Mouse (Mus musculus): ENCODE measurements around the gene Fbxo42. TPM values are rescaled to one million over a fixed set of nuclear protein-coding genes. Genes with fewer than 3 reads are reported as not detected.

Gene Fbxo42
- polyA plus RNA-seq, 1 experiment from 2014 or later = 17.9 TPM

DNA sequence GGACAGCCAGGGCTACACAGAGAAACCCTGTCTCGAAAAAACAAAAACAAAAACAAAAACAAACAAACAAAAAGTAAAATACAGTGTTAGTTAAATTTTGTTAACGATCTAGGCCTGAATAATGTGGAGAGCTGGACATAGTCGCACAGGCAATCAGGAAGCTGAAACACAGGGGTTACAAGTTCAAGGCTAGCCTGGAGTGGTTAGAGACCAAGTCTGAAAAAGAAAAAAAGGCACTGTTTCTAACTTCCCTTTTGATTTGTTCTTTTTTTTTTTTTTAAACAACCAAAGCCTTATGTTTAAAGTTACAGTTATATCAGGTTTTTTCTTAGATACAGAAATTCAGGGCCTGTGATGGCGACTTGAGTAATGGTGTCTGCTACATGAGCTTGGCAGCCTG lies 12.5 kb downstream of the Fbxo42 start:
- 85% methylated on average over 4 of the region's 4 CpGs for WGBS
- Histone ChIP-seq H3K27me3 (replicated peaks; ENCODE audit: control insufficient read depth, insufficient read depth, low read length) (no peaks in the 10 kb centered on the region), H3K4me3 (ENCODE audit: low read length) (no peak overlapping the region), H3K27ac (ENCODE audit: low read length) (peak overlapping the region; percentile 38; the same call in 1 of the 2 replicates), H3K36me3 (ENCODE audit: control insufficient read depth, insufficient read depth, low read length) (no peaks in the 10 kb centered on the region), H3K4me1 (ENCODE audit: control insufficient read depth, insufficient read depth, low read length) (peaks cover 32% of the 10 kb centered on the region), H3K4me2 (ENCODE audit: low read depth, low read length) (no peak overlapping the region), H3K9me3 (ENCODE audit: control insufficient read depth, low read length) (0 out of 2 replicates have a peak, but pooled peaks cover 3% of the 10 kb centered on the region), H3K9ac (ENCODE audit: low read depth, low read length) (no peak overlapping the region)
- ATAC-seq = no peak

DNA sequence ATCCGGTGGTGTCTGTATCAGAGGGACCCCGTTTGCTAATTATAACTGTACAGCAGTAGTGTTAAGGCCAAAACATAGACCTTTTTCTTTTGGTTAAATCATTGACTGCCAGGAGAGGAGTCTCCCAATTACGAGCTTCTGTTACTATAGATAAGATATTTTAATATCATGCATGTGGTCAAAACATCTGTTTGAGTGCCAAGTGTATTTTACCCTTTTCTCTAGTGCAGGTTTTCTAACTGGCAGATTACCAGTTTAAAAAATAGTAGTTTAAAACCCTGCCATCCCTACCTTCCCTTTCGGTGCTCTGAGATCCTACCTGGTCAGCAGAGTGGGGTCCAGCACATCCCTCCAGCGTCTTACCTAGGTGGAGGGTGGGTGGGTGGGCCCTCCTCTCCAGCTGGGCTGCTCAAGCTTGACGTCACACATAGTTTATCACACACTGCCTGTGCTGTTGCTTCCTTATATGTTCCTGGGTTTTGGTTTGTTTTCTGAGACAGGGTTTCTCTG lies 14.0 kb downstream of the Fbxo42 start:
- H3K9me3 ChIP-seq (ENCODE audit: control insufficient read depth, low read length) = 0 out of 2 replicates have a peak, but pooled peaks cover 3% of the 10 kb centered on the region
- no peak for ATAC-seq
- no peaks in the 10 kb centered on the region for H3K27me3 ChIP-seq (replicated peaks; ENCODE audit: control insufficient read depth, insufficient read depth, low read length)
- H3K9ac ChIP-seq (ENCODE audit: low read depth, low read length) = no peak overlapping the region
- H3K36me3 ChIP-seq (ENCODE audit: control insufficient read depth, insufficient read depth, low read length) = no peaks in the 10 kb centered on the region
- H3K4me2 ChIP-seq (ENCODE audit: low read depth, low read length) = no peak overlapping the region
- H3K27ac ChIP-seq (ENCODE audit: low read length) = no peak overlapping the region
- H3K4me1 ChIP-seq (ENCODE audit: control insufficient read depth, insufficient read depth, low read length) = peaks cover 33% of the 10 kb centered on the region
- 81% methylated on average over 6 of the region's 6 CpGs for WGBS
- H3K4me3 ChIP-seq (ENCODE audit: low read length) = no peak overlapping the region

DNA sequence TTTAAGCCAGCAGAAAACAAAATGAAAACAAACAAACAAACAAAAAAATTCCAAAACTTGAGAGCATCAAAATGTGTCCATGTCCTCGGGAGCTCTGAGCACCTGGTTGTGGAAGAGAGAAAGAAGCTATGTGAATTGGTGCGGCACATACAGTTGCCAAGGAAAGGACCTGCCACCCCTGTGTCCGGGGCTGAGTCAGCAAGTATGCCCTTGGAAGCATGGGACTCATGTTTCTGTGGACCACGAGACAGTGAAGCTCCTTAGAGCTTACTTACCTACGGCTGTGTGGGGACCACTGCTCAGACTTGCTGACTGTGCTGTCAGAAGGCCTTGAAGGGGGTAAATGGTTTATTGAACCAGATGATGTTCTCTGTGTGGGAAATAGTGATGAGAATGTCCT lies 16.0 kb downstream of the Fbxo42 start:
- no peak overlapping the region for H3K4me2 ChIP-seq (ENCODE audit: low read depth, low read length)
- H3K4me1 ChIP-seq (ENCODE audit: control insufficient read depth, insufficient read depth, low read length) = peaks cover 20% of the 10 kb centered on the region
- 0 out of 2 replicates have a peak, but pooled peaks cover 3% of the 10 kb centered on the region for H3K9me3 ChIP-seq (ENCODE audit: control insufficient read depth, low read length)
- ATAC-seq = no peak
- H3K27me3 ChIP-seq (replicated peaks; ENCODE audit: control insufficient read depth, insufficient read depth, low read length) = no peaks in the 10 kb centered on the region
- H3K9ac ChIP-seq (ENCODE audit: low read depth, low read length) = no peak overlapping the region
- H3K36me3 ChIP-seq (ENCODE audit: control insufficient read depth, insufficient read depth, low read length) = 0 out of 2 replicates have a peak, but pooled peaks cover 6% of the 10 kb centered on the region
- WGBS = 93% methylated on average over 5 of the region's 5 CpGs
- H3K27ac ChIP-seq (ENCODE audit: low read length) = no peak overlapping the region
- H3K4me3 ChIP-seq (ENCODE audit: low read length) = no peak overlapping the region

DNA sequence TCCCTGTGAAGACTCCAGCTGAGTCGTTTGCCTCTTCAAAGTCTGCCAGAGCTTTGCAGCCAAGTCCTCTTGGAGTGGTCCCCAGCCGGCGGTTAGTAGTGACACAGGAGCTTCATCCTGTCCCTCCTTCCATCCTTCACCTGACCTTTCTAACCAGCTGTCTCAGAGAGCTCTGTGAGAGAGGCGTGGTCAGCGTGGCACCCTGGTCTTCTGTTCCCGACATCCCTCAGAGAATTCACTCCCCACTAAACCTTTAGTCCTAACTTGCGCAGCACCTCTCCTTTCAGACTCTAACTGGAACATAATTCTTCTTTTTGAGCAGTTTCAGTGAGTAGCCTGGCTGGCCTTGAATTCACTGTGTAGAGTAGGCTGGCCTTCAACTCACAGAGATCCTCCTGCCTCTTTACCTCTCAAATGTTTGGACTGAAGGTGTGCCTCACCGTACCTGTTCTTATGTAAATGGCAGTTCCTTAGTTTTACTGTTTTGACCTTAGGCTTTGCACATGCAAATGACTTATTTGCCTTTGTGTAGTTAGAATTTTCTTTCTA lies 18.1 kb downstream of the Fbxo42 start:
- no peaks in the 10 kb centered on the region for H3K27me3 ChIP-seq (replicated peaks; ENCODE audit: control insufficient read depth, insufficient read depth, low read length)
- H3K27ac ChIP-seq (ENCODE audit: low read length) = no peak overlapping the region
- H3K4me2 ChIP-seq (ENCODE audit: low read depth, low read length) = no peak overlapping the region
- 69% methylated on average over 8 of the region's 8 CpGs for WGBS
- no peak overlapping the region for H3K4me3 ChIP-seq (ENCODE audit: low read length)
- ATAC-seq = no peak
- H3K4me1 ChIP-seq (ENCODE audit: control insufficient read depth, insufficient read depth, low read length) = peaks cover 5% of the 10 kb centered on the region
- peaks cover 9% of the 10 kb centered on the region; the same call in 1 of the 2 replicates for H3K36me3 ChIP-seq (ENCODE audit: control insufficient read depth, insufficient read depth, low read length)
- H3K9me3 ChIP-seq (ENCODE audit: control insufficient read depth, low read length) = 0 out of 2 replicates have a peak, but pooled peaks cover 3% of the 10 kb centered on the region
- H3K9ac ChIP-seq (ENCODE audit: low read depth, low read length) = no peak overlapping the region

DNA sequence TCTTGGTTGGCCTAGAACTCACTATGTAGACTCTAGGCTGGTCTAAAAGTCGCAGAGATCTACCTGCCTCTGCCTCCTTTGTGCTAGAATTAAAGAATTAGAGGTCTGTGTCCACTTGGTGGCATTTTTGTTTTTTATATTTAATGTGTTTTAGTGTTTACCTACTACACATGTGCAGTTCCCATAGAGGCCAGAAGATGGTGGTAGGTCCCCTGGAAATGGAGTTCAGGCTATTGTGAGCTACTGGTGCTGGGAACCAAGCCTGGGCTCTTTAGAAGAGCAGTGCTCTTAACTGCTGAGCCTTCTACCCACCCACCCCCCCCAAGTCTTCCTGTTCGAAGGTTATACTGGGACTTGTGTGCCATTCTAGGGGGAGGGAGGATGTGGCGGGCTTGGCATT lies 19.4 kb downstream of the Fbxo42 start:
- Histone ChIP-seq H3K9me3 (ENCODE audit: control insufficient read depth, low read length) (0 out of 2 replicates have a peak, but pooled peaks cover 3% of the 10 kb centered on the region), H3K27ac (ENCODE audit: low read length) (no peak overlapping the region), H3K4me2 (ENCODE audit: low read depth, low read length) (no peak overlapping the region), H3K4me1 (ENCODE audit: control insufficient read depth, insufficient read depth, low read length) (peaks cover 5% of the 10 kb centered on the region; the same call in 1 of the 2 replicates), H3K36me3 (ENCODE audit: control insufficient read depth, insufficient read depth, low read length) (peaks cover 9% of the 10 kb centered on the region; the same call in 1 of the 2 replicates), H3K9ac (ENCODE audit: low read depth, low read length) (no peak overlapping the region), H3K27me3 (replicated peaks; ENCODE audit: control insufficient read depth, insufficient read depth, low read length) (no peaks in the 10 kb centered on the region), H3K4me3 (ENCODE audit: low read length) (no peak overlapping the region)
- no peak for ATAC-seq
- 96% methylated on average over 3 of the region's 3 CpGs for WGBS

DNA sequence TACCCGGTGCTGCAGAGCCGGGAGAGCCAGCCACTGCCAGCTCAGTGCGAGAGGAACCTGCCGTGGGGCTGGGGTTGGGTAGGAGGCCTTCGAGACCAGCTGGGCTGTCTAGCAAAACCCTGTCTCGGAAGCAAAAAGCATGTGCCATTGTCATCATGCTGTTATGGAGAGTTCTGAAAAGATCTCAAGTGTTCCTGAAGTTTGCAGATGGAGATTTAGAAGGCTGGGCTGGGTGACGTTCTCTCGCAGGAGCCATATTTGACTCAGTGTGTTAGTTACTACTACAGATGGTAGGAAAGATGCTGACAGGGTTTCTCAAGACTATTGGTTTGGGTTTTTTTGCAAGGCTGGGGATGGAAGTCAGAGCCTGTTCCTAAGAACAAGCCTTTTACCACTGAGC lies 24.4 kb downstream of the Fbxo42 start:
- WGBS = 91% methylated on average over 8 of the region's 8 CpGs

DNA sequence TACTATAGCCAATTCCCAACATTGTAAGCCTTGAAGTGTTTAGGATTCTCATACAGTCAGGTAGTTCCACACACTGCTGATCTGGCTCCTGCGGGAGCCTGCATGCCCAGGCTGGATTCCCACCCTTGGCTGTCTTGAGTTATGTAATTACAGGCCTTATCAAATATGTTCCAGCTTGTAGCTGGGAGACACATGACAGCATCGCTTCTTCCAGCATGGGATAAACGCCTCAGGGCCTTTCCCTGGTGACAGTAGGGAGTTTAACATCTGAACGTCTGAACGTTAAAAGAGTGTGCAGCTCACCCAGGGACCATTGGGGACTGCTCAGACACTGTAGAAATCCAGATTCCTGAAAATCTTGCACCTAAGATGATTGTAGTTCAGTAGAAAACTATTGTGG lies 28.1 kb downstream of the Fbxo42 start:
- no peak overlapping the region for H3K27ac ChIP-seq (ENCODE audit: low read length)
- H3K27me3 ChIP-seq (replicated peaks; ENCODE audit: control insufficient read depth, insufficient read depth, low read length) = no peaks in the 10 kb centered on the region
- no peak overlapping the region for H3K9ac ChIP-seq (ENCODE audit: low read depth, low read length)
- H3K4me3 ChIP-seq (ENCODE audit: low read length) = no peak overlapping the region
- peaks cover 2% of the 10 kb centered on the region; the same call in 1 of the 2 replicates for H3K36me3 ChIP-seq (ENCODE audit: control insufficient read depth, insufficient read depth, low read length)
- H3K9me3 ChIP-seq (ENCODE audit: control insufficient read depth, low read length) = no peaks in the 10 kb centered on the region
- H3K4me2 ChIP-seq (ENCODE audit: low read depth, low read length) = no peak overlapping the region
- 76% methylated on average over 5 of the region's 5 CpGs for WGBS
- no peaks in the 10 kb centered on the region for H3K4me1 ChIP-seq (ENCODE audit: control insufficient read depth, insufficient read depth, low read length)
- no peak for ATAC-seq

More for the DNA sequence above, 24.4 kb downstream of the Fbxo42 start:
- H3K9ac ChIP-seq (ENCODE audit: low read depth, low read length) = no peak overlapping the region
- H3K4me3 ChIP-seq (ENCODE audit: low read length) = no peak overlapping the region
- no peaks in the 10 kb centered on the region for H3K27me3 ChIP-seq (replicated peaks; ENCODE audit: control insufficient read depth, insufficient read depth, low read length)
- ATAC-seq = no peak
- H3K27ac ChIP-seq (ENCODE audit: low read length) = no peak overlapping the region
- H3K4me1 ChIP-seq (ENCODE audit: control insufficient read depth, insufficient read depth, low read length) = no peaks in the 10 kb centered on the region
- peaks cover 11% of the 10 kb centered on the region; the same call in 1 of the 2 replicates for H3K36me3 ChIP-seq (ENCODE audit: control insufficient read depth, insufficient read depth, low read length)
- H3K4me2 ChIP-seq (ENCODE audit: low read depth, low read length) = no peak overlapping the region
- no peaks in the 10 kb centered on the region for H3K9me3 ChIP-seq (ENCODE audit: control insufficient read depth, low read length)

DNA sequence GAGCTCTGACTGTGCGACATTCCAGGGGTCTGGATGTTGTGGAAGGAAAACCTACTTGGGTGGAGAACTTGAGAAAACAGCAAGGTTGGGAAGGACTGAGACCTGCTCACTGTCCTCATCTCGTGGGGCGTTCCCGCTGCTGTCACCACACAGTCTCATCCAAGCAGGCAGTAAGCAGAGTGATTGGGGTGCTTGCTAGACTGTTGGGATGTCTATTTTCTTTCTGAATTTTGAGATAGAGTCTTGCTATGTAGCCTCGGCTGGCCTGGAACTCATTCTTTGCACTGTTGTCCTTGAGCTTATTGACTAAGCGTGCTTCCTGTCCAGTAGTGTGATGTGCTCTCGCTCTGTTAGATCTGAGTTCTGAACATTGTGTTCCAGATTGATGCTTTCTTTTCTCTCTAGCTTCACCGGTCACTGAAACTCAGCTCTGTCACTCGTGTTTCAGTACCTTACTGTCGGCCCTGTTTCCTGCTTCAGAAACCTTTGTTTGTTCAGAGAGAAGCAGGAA lies 28.7 kb downstream of the Fbxo42 start:
- Histone ChIP-seq H3K27ac (ENCODE audit: low read length) (no peak overlapping the region), H3K27me3 (replicated peaks; ENCODE audit: control insufficient read depth, insufficient read depth, low read length) (no peaks in the 10 kb centered on the region), H3K36me3 (ENCODE audit: control insufficient read depth, insufficient read depth, low read length) (peaks cover 2% of the 10 kb centered on the region; the same call in 1 of the 2 replicates), H3K4me3 (ENCODE audit: low read length) (no peak overlapping the region), H3K4me1 (ENCODE audit: control insufficient read depth, insufficient read depth, low read length) (no peaks in the 10 kb centered on the region), H3K9me3 (ENCODE audit: control insufficient read depth, low read length) (no peaks in the 10 kb centered on the region), H3K9ac (ENCODE audit: low read depth, low read length) (no peak overlapping the region), H3K4me2 (ENCODE audit: low read depth, low read length) (no peak overlapping the region)
- WGBS = 81% methylated on average over 10 of the region's 10 CpGs
- ATAC-seq = no peak

DNA sequence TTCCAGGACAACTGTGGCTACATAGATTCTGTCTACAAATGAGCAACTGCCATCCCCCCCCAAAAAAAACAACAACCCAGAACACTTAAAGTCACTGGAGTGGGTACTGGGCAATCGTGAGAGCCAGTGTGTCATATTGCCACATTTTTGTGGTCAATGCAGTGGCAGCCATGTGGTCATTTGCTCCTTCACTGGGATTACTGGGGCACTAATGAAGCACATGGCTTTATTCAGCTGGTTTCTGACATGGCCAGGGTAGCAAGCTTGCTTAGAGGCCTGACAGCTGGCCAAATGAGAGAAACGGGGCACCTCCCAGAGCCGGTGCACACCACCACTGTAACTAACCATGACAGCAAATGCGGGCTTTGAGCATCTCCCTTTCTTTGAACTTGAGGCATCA lies 30.8 kb downstream of the Fbxo42 start:
- ATAC-seq = no peak
- Histone ChIP-seq H3K36me3 (ENCODE audit: control insufficient read depth, insufficient read depth, low read length) (no peaks in the 10 kb centered on the region; the same call in 1 of the 2 replicates), H3K9ac (ENCODE audit: low read depth, low read length) (no peak overlapping the region), H3K4me1 (ENCODE audit: control insufficient read depth, insufficient read depth, low read length) (no peaks in the 10 kb centered on the region), H3K27ac (ENCODE audit: low read length) (no peak overlapping the region), H3K4me3 (ENCODE audit: low read length) (no peak overlapping the region), H3K9me3 (ENCODE audit: control insufficient read depth, low read length) (no peaks in the 10 kb centered on the region), H3K4me2 (ENCODE audit: low read depth, low read length) (no peak overlapping the region), H3K27me3 (replicated peaks; ENCODE audit: control insufficient read depth, insufficient read depth, low read length) (no peaks in the 10 kb centered on the region)
- WGBS = 89% methylated on average over 4 of the region's 4 CpGs
